Mouse (Mus musculus): ENCODE data around the gene Pigc.
A peak's percentile ranks its signal among the peaks of the same experiment; 100 is the strongest.

The Pigc gene

DNA sequence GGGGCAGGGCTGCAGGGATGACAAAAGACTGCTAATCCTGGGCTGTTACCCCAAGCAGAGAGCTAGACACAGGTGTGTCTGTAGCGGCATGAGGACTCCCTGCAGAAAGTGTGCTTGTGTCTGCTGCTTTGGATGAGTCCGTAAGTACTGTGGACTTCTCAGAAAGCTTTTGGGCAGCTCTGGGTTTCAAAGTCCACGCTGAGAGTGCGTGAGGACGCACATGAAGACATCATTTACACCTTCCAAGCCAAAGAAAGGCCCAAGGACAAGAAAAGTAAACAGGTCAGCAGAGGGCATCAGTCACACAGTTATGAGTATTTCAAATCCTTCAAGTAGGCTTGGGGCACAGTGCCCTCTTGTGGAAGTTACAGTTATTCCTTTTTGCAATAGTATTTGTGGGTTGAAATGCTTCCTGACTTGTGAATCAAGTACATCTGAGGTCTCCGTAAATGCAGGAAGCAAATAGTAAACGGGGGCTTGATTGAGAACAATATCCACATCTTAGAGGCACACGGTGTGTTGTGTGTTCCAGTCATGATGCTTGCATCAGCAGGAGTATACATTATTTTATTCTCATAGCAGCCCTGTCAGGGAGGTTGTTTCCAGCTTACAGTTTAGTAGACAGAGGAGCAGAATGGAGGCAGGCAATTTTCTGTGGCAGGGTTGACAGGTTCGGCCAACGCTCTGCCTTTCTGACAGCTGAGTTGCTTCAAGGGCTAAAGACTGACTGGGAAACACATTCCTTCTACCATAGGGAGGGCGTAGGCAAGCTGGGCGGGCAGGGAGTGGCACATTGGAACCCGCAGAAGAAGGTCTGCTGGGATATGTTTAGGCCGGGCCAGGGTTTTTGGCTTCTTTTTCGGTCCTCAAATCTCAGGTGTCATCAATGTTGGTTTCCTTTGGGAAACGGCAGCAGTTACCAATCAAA lies 7.5 kb downstream of the Pigc start:
- peak; percentile 80 for DNase-seq (ENCODE audit: low spot score)

GRCm38 (mm10) chr1:161977331-161977730 lies 8.3 kb downstream of the Pigc start:
- DNase-seq (ENCODE audit: low spot score): no peak

DNA sequence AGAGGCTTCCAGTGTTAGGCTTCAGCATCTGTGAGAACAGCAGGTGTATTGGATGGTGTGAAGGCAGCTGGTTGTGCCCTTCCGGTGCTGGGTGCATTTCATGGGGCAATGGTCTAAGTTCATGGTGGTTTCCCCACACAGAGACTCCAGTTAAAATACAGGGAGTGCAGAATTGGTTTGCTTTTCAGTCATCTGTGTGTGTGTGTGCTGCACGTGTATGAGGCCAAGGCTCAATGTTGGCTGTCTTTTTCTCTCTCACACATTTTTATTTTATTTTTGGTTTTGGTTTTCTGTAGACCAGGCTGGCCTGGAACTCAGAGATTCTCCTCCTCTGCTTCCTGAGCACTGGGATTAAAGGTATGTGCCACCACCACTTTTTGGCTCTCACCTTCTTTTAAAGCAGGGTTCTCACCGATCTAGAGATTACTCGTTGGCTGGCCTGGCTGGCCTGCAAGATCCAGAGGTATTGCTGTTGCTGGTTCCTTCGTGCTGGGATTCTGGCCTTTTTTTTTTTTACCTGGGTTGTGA lies 9.3 kb downstream of the Pigc start:
- no peak for DNase-seq (ENCODE audit: low spot score)

- no peak for DNase-seq (ENCODE audit: low spot score)
Measured at GRCm38 (mm10) chr1:161979536-161979935, 10.6 kb downstream of the Pigc start, which contains the start of gene 4930558K02Rik. TSS of gene 4930558K02Rik (minus strand) at chr1:161979636.

GRCm38 (mm10) chr1:161980046-161980445 lies 11.1 kb downstream of the Pigc start:
- DNase-seq (ENCODE audit: low spot score): no peak

- DNase-seq (ENCODE audit: low spot score): no peak
Measured at GRCm38 (mm10) chr1:161980626-161981298, 11.8 kb downstream of the Pigc start.

- DNase-seq (ENCODE audit: low spot score): no peak
Measured at GRCm38 (mm10) chr1:161983451-161983850, 14.5 kb downstream of the Pigc start.

DNA sequence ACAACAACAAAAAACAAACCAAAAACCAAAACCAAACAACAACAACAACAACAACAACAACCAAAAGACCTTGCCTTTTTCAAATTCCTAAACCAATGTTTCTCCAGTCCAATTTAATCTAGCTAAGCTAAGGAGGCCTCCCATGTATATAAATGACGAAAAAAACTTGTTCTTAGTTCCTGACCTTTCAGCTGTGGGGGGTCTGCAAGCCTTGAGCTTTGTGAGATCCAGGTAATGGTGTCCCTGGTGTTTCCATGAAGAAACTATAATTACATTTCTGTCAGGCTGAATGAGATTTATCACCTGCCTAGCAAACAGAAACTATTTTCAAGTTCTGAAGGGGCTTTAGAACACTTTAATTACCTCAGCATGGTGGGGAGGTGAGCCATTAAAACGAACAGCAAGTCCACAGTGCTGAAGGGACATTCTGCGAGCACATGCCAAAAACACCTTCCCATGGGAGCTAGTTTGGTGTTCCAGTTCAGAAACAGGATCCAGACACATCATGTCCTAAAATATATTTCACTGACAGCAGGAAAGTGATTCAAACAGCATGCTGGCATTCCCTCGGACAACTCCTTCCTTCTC lies 15.1 kb downstream of the Pigc start:
- DNase-seq (ENCODE audit: low spot score): no peak

DNA sequence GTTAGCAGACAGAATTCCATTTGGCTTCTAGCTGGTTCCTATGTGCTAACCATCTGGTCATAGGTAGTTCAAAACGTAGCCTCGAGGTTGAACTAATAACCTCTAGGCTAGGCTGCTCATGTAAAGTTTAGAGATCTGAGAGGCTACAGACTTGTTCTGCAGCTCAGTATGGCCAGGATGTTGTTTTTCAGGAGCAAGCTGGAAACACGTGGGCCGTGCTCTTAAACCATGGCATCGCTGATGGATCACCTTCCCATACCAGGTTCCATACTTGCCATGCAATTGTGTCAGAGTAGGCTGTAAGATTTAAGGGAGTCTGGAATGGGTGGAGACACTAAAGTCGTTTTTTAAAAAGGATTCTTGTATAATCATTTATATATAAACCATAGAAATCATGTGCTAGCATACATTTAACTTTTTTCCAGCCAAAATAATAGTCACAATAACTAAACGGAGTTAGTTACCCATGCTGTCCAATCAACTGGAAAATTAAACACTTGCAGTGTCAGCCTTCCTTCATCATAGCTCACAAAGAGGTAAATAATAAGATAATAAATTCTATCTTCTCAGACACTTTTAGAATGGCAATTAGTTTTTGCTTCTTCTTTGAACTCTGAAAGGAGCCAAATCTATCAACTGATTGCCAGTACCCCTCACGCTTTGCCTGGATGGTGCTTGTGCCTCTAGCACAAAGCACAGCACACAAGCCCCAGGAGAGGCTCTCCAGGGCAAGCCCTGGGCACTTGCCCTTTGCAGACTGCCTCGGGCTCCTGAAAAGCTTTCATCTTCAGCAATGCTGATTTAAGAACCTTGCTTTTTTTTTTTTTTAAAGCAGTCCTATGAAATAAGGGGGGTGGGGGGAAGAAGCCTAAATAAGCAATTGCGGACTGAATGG lies 21.9 kb downstream of the Pigc start:
- no peak for DNase-seq (ENCODE audit: low spot score)

- no peak for DNase-seq (ENCODE audit: low spot score)
Measured at GRCm38 (mm10) chr1:161991846-161992245, 22.9 kb downstream of the Pigc start.

DNA sequence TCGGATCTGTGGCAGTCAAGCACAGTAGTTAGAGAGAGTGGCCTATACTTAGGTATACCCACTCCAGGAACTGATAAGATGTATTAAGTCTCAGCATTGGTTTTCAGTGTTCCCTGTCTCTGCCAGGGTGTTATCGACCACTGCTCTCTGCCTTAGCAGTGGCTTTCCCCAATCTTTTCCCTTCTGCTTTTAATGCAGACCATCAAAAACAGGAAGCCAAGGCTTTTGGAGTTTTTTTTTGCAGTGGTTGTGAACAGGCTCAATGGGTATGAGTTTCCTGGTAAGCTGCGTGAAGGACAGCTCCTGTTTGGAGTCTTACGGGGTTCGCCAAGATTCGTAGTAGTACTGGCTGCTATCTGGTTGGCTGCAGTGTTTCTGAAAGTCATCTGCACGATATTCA lies 23.4 kb downstream of the Pigc start:
- DNase-seq (ENCODE audit: low spot score): no peak

- DNase-seq (ENCODE audit: low spot score): no peak
Measured at GRCm38 (mm10) chr1:161998781-161999180, 29.8 kb downstream of the Pigc start.

GRCm38 (mm10) chr1:161999338-161999737 lies 30.4 kb downstream of the Pigc start:
- DNase-seq (ENCODE audit: low spot score): no peak

DNA sequence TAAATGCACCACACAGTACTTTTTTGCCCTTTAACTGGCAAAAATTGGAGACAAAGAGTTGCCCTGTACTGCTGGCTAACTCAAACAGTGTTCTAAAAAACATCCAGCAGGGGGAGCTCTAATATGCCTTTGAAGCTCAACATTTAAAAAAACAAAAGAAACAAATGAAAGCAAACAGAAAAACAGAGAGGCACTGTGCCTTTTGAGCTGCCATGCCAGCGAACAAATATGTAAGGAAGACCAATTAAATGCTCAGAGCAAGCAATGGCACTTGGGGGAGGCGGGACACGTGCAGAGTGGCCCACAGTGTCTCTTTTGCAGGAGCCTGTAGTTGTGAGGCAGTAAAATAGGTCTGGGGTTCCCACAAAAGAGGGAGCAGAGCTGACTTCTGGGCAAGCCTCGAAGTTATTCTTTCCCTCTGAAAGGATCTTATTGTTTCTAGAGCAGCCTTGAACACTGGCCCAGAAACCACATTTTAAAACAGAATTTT lies 30.9 kb downstream of the Pigc start:
- peak; percentile 48 for DNase-seq (ENCODE audit: low spot score)

DNA sequence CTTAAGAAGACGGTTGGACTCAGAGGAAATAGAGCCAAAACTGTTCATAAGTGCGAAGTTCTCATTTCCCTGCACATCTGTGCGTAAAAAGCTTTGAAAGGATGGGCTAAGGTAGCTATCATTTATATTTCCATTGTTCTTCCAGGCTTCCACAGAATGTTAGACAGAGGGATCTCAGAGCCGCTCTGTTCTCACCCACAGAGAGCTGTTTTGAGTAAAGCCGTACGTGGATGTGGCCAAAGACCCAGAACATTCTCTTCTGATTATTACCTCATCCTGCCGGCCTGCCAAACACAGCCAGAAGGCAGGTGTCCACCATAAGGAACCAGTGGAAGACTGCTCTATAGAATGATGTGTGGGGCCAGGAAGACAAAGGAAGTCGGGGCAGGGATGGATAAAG lies 32.3 kb downstream of the Pigc start:
- DNase-seq (ENCODE audit: low spot score): no peak

- no peak for DNase-seq (ENCODE audit: low spot score)
Measured at GRCm38 (mm10) chr1:162003729-162004517, 34.9 kb downstream of the Pigc start.

DNA sequence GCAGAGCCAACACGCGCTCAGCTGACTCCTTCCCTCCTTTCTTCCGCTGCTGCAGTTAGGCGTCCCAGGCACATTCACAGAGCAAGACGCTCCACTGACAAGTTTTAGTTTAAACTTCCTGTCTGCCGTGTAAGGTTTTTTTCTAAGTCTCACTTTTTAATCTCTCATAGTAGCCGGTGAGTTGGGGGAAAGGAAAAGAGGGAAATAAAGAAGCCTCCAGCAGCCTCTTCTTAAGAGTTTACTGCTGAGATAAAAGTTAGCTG lies 35.5 kb downstream of the Pigc start:
- no peak for DNase-seq (ENCODE audit: low spot score)

DNA sequence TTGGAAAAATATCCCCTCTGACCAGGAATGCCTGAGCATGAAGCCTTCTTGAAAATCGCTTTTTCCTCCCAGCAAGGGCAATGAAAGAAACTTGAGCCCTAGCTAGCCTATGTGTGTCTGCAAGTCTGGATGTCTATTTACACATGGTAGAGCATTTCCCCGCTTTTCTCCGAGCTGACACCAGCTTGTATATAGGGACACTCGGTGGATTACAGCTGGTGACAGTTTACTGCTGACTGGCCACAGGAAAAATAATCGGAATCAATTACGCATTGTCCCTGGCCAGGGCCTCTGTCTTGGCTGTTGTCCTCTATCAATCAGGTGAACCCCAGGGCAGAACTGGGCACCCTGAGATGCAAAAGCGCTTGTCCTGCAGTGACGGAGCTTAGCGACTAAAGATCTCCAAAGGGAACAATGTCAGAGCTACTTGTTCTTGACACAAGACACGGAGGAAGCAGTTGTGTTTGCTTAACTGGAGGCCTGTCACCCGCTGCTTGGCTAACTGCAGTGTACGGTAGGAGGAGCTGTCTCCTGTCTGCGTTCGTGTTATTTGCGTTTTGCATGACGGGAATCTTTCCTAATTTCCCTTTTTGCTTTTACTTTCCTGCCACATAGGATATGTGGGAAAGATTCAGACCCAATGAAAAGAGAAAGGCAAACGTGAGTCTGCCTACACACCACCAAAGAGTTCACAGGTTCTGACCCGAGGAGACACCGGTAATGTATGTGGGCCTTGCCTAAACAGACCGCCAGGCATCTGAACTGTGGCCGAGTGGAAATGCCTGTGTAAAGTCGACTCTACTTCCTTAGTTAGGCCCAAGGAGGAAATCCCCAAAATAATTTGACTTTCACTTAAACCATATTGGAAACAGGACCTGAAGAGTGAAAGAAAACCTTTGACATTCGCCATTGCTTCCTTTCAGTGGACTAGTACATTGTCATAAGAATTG lies 36.1 kb downstream of the Pigc start:
- DNase-seq (ENCODE audit: low spot score): no peak

GRCm38 (mm10) chr1:162006109-162006508 lies 37.1 kb downstream of the Pigc start:
- no peak for DNase-seq (ENCODE audit: low spot score)

GRCm38 (mm10) chr1:162008208-162008607 lies 39.2 kb downstream of the Pigc start:
- no peak for DNase-seq (ENCODE audit: low spot score)

All from c-Kit-positive CD71-positive TER-119-positive erythroid progenitor cells, embryonic 14.5 days (primary cell).